Mouse (Mus musculus): ENCODE measurements around the gene Ccdc182. TPM values are rescaled to one million over a fixed set of nuclear protein-coding genes. Genes with fewer than 3 reads are reported as not detected.

The Ccdc182 gene
- total and polyA plus RNA-seq, 3 experiments: not detected

DNA sequence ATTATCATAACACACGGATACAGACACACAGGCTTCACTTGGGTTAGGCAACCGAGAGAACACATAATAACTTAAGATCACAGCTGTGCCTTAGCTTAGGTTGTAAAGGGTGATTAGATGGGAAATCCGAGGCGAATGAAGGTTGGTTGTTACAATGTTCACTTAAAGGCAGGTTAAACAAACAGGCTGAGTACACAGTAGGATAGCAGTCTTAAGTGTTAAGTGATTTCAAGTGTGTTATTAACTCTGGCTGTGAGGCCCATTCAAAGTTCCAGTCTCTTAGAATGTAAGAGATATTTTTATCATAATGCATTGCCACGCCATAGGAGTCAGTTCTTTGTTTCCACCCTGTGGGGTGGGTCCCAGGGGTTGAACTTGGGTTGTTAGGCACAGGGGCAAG, 41.0 kb downstream of the Ccdc182 start:
- Histone ChIP-seq H3K79me2 (replicated peaks; ENCODE audit: control insufficient read depth, insufficient read depth, low read length) (no peaks in the 10 kb centered on the region), H3K9ac (ENCODE audit: low read depth, low read length) (no peak overlapping the region), H3K4me1 (ENCODE audit: control insufficient read depth, insufficient read depth, low read length) (no peaks in the 10 kb centered on the region), H3K27ac (no peak overlapping the region), H3K4me3 (no peak overlapping the region), H3K36me3 (ENCODE audit: control insufficient read depth, insufficient read depth, low read length) (no peaks in the 10 kb centered on the region), H3K27me3 (ENCODE audit: control insufficient read depth, insufficient read depth, low read length) (no peaks in the 10 kb centered on the region)
- TF ChIP-seq EP300 (IDR thresholded peaks at IDR 0.05; ENCODE audit: insufficient read depth, low read depth, low read length): no peak
- no peak for TF ChIP-seq POLR2A (IDR thresholded peaks at IDR 0.05; ENCODE audit: insufficient read depth, low read depth, low read length)
- TF ChIP-seq CTCF (IDR thresholded peaks at IDR 0.05): no peak
- no peak for DNase-seq
- intact Hi-C loops (cut with DNase I): no loop called here
- 76% methylated on average over 5 of the region's 5 CpGs for WGBS

DNA sequence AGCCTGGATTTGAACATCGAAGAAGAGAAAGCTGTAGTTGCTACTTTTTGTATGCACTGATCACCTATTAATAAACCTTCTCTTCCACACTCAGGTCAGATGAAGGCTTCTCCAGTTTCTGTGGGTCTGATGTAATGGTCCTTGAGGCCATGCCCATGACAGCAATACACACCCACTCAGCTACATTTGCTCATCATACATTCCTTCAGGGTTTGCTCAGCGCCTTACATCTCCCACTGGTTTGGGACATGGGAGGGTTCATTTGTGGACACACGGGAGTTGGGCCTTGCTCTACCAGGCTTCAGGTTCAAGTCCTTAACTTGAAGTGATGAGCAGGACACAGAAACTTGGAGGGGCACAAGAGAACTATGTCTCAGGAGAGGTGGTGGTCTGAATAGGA, 44.1 kb downstream of the Ccdc182 start:
- Histone ChIP-seq H3K79me2 (replicated peaks; ENCODE audit: control insufficient read depth, insufficient read depth, low read length) (no peaks in the 10 kb centered on the region), H3K4me1 (ENCODE audit: control insufficient read depth, insufficient read depth, low read length) (no peaks in the 10 kb centered on the region), H3K4me3 (no peak overlapping the region), H3K9ac (ENCODE audit: low read depth, low read length) (no peak overlapping the region), H3K27me3 (ENCODE audit: control insufficient read depth, insufficient read depth, low read length) (no peaks in the 10 kb centered on the region), H3K36me3 (ENCODE audit: control insufficient read depth, insufficient read depth, low read length) (no peaks in the 10 kb centered on the region), H3K27ac (no peak overlapping the region)
- intact Hi-C loops (cut with DNase I): no loop called here
- DNase-seq: no peak
- 91% methylated on average over 3 of the region's 3 CpGs for WGBS
- TF ChIP-seq POLR2A (IDR thresholded peaks at IDR 0.05; ENCODE audit: insufficient read depth, low read depth, low read length) (no peak), EP300 (IDR thresholded peaks at IDR 0.05; ENCODE audit: insufficient read depth, low read depth, low read length) (no peak), CTCF (IDR thresholded peaks at IDR 0.05) (no peak)

Other genes with a start within 250 kb of the Ccdc182 start
- 10 to 100 TPM; 99.5 to 99.7 TPM for gene Srsf1, start 246.7 kb upstream of the Ccdc182 start, total RNA-seq (2021)
- 39.3 and 86.5 TPM in 2 replicates for gene Srsf1, start 246.7 kb upstream of the Ccdc182 start, polyA plus RNA-seq (2012; rRNA removed)
- 10 to 100 TPM; 37.9 to 49.8 TPM for gene Vezf1, start 225.8 kb upstream of the Ccdc182 start, total RNA-seq (2021)
- gene Vezf1, start 225.8 kb upstream of the Ccdc182 start, polyA plus RNA-seq (2012; rRNA removed): 22.6 and 34.5 TPM in 2 replicates
- gene Cuedc1, start 196.0 kb upstream of the Ccdc182 start, total RNA-seq (2021): 10 to 100 TPM; 49.8 to 55.0 TPM
- gene Cuedc1, start 196.0 kb upstream of the Ccdc182 start, polyA plus RNA-seq (2012; rRNA removed): 36.2 and 38.7 TPM in 2 replicates
- gene Mrps23, start 89.7 kb upstream of the Ccdc182 start, total RNA-seq (2021): 100 to 1,000 TPM; 303 to 314 TPM
- gene Mrps23, start 89.7 kb upstream of the Ccdc182 start, polyA plus RNA-seq (2012; rRNA removed): 121 and 142 TPM in 2 replicates

Measured in heart, adult 2 months (tissue).